ENCODE assay signal across 14 mouse cellular contexts in genomic region chr7:140967862-140968591, GRCm38 (mm10). TPM values are rescaled to one million over a fixed set of nuclear protein-coding genes. Genes with fewer than 3 reads are reported as not detected.
DNase-seq lines count a peak whose midpoint lies in the region; ATAC-seq and TF ChIP-seq lines count a peak whose summit lies in the region.
"Had no signal": no experiment of that assay in that cellular context is flagged by ENCODE, and none has a peak within 500 bp of the region (broad histone marks: within the 10 kb centered on the region; RNA-seq: fewer than 3 reads in every experiment).

No protein-coding gene starts in this region.

- H3K9me3 ChIP-seq in midbrain, embryonic 11.5 days (ENCODE audit: control insufficient read depth, low read length): no peaks in the 10 kb centered on the region
- no peaks in the 10 kb centered on the region for H3K9me3 ChIP-seq in midbrain, embryonic 13.5 days
- H3K9me3 ChIP-seq in intestine, postnatal 0 days (ENCODE audit: control insufficient read depth): no peaks in the 10 kb centered on the region
- no peaks in the 10 kb centered on the region for H3K9me3 ChIP-seq in stomach, embryonic 14.5 days (ENCODE audit: control insufficient read depth, low read depth, low read length)
- no peaks in the 10 kb centered on the region for H3K9me3 ChIP-seq in hindbrain, embryonic 13.5 days
- H3K9me3 ChIP-seq: midbrain, embryonic 12.5 days had no signal

- WGBS in midbrain, embryonic 11.5 days: 5% methylated on average over 14 of the region's 14 CpGs
- WGBS in midbrain, embryonic 13.5 days: 6% methylated on average over 14 of the region's 14 CpGs
- 21% methylated on average over 14 of the region's 14 CpGs for WGBS in intestine, postnatal 0 days
- WGBS in stomach, embryonic 14.5 days: 4% methylated on average over 14 of the region's 14 CpGs
- WGBS in hindbrain, embryonic 13.5 days: 7% methylated on average over 14 of the region's 14 CpGs

- H3K27ac ChIP-seq in midbrain, embryonic 11.5 days (ENCODE audit: low read depth, low read length): no peak overlapping the region
- no peak overlapping the region for H3K27ac ChIP-seq in midbrain, embryonic 13.5 days
- H3K27ac ChIP-seq in intestine, postnatal 0 days (ENCODE audit: low read depth, low read length): 0 out of 2 replicates have a peak overlapping the region, but pooled peaks have one; percentile 2
- H3K27ac ChIP-seq in stomach, embryonic 14.5 days (ENCODE audit: low read length): peak overlapping the region; percentile 84
- no peak overlapping the region for H3K27ac ChIP-seq in hindbrain, embryonic 13.5 days
- H3K27ac ChIP-seq: midbrain, embryonic 12.5 days had no signal

- peak; percentile 89 for DNase-seq in midbrain, embryonic 11.5 days (ENCODE audit: low spot score, missing footprints)
- DNase-seq in embryo, embryonic 11.5 days (ENCODE audit: low read depth, low spot score): peak; percentile 34
- DNase-seq in layer of hippocampus, adult 8-10 months (ENCODE audit: low spot score in 2 of 2): no peak
- DNase-seq: cerebellum, adult 18-20 months; gastrocnemius, postnatal 10 days; right cerebral cortex, adult 18-20 months had no signal

- H3K27me3 ChIP-seq in midbrain, embryonic 11.5 days (ENCODE audit: control insufficient read depth, insufficient read depth, low read length): no peaks in the 10 kb centered on the region
- H3K27me3 ChIP-seq in midbrain, embryonic 13.5 days: no peaks in the 10 kb centered on the region
- H3K27me3 ChIP-seq in intestine, postnatal 0 days (replicated peaks; ENCODE audit: control insufficient read depth, insufficient read depth, low read length): no peaks in the 10 kb centered on the region
- H3K27me3 ChIP-seq in stomach, embryonic 14.5 days (ENCODE audit: control insufficient read depth, insufficient read depth, low read length): no peaks in the 10 kb centered on the region
- peaks cover 21% of the 10 kb centered on the region for H3K27me3 ChIP-seq in hindbrain, embryonic 13.5 days

- peaks cover 3% of the 10 kb centered on the region; the same call in 1 of the 2 replicates for H3K4me1 ChIP-seq in midbrain, embryonic 11.5 days (ENCODE audit: control insufficient read depth, insufficient read depth, low read length)
- H3K4me1 ChIP-seq in midbrain, embryonic 13.5 days (replicated peaks): 0 out of 2 replicates have a peak, but pooled peaks cover 3% of the 10 kb centered on the region
- 0 out of 2 replicates have a peak, but pooled peaks cover 7% of the 10 kb centered on the region for H3K4me1 ChIP-seq in intestine, postnatal 0 days (replicated peaks; ENCODE audit: control insufficient read depth, insufficient read depth, low read length)
- H3K4me1 ChIP-seq in stomach, embryonic 14.5 days (ENCODE audit: control insufficient read depth, insufficient read depth, low read length): peaks cover 34% of the 10 kb centered on the region
- H3K4me1 ChIP-seq in hindbrain, embryonic 13.5 days (replicated peaks): no peaks in the 10 kb centered on the region

- no peak overlapping the region; the same call in 1 of the 2 replicates for H3K4me2 ChIP-seq in midbrain, embryonic 11.5 days
- H3K4me2 ChIP-seq in midbrain, embryonic 13.5 days (replicated peaks): no peak overlapping the region
- H3K4me2 ChIP-seq in intestine, postnatal 0 days (replicated peaks; ENCODE audit: low read depth): peak overlapping the region; percentile 42
- H3K4me2 ChIP-seq in stomach, embryonic 14.5 days (replicated peaks; ENCODE audit: low read depth, low read length): peak overlapping the region; percentile 57
- H3K4me2 ChIP-seq in hindbrain, embryonic 13.5 days: no peak overlapping the region
- H3K4me2 ChIP-seq: midbrain, embryonic 12.5 days had no signal

- no peak overlapping the region for H3K4me3 ChIP-seq in midbrain, embryonic 11.5 days (ENCODE audit: low read depth, low read length)
- H3K4me3 ChIP-seq in midbrain, embryonic 13.5 days (replicated peaks): no peak overlapping the region
- H3K4me3 ChIP-seq in intestine, postnatal 0 days (ENCODE audit: low read depth, low read length): peak overlapping the region; percentile 20; the same call in 1 of the 2 replicates
- H3K4me3 ChIP-seq in stomach, embryonic 14.5 days (ENCODE audit: low read depth, low read length): peak overlapping the region; percentile 26
- H3K4me3 ChIP-seq in hindbrain, embryonic 13.5 days: no peak overlapping the region
- H3K4me3 ChIP-seq: midbrain, embryonic 12.5 days had no signal

- TF ChIP-seq CTCF in intestine, postnatal 0 days (IDR thresholded peaks at IDR 0.05; ENCODE audit: low read depth): peak; percentile 27

- no peaks in the 10 kb centered on the region for H3K36me3 ChIP-seq in midbrain, embryonic 11.5 days (ENCODE audit: control insufficient read depth, insufficient read depth, low read length)
- no peaks in the 10 kb centered on the region for H3K36me3 ChIP-seq in midbrain, embryonic 13.5 days
- H3K36me3 ChIP-seq in intestine, postnatal 0 days (ENCODE audit: control insufficient read depth, insufficient read depth): no peaks in the 10 kb centered on the region
- H3K36me3 ChIP-seq in stomach, embryonic 14.5 days (ENCODE audit: control insufficient read depth, insufficient read depth, low read length): no peaks in the 10 kb centered on the region
- no peaks in the 10 kb centered on the region for H3K36me3 ChIP-seq in hindbrain, embryonic 13.5 days
- H3K36me3 ChIP-seq: midbrain, embryonic 12.5 days had no signal

- no peak for ATAC-seq in midbrain, embryonic 11.5 days (ENCODE audit: low FRiP score)
- ATAC-seq in midbrain, embryonic 13.5 days: no peak
- peak; percentile 41; the same call in 1 of the 2 replicates for ATAC-seq in intestine, postnatal 0 days
- ATAC-seq in stomach, embryonic 14.5 days (ENCODE audit: insufficient number of reproducible peaks, insufficient read depth, low FRiP score, low read depth): peak; percentile 66
- ATAC-seq in hindbrain, embryonic 13.5 days (ENCODE audit: low FRiP score): no peak
- no peak for ATAC-seq in erythroblast, adult 5-6 weeks (replicated peaks; ENCODE audit: low FRiP score, poor library complexity, severe bottlenecking)
- ATAC-seq: activated CD4-positive, CD25-positive, alpha-beta regulatory T cell, adult 4 months; inflammation-experienced regulatory T-cells, adult 6 months had no signal

- H3K9ac ChIP-seq in midbrain, embryonic 11.5 days (ENCODE audit: low read length): no peak overlapping the region
- H3K9ac ChIP-seq in midbrain, embryonic 13.5 days (replicated peaks): no peak overlapping the region
- H3K9ac ChIP-seq in intestine, postnatal 0 days (ENCODE audit: low read depth, low read length): no peak overlapping the region
- no peak overlapping the region; the same call in 1 of the 2 replicates for H3K9ac ChIP-seq in stomach, embryonic 14.5 days (replicated peaks; ENCODE audit: low read depth, low read length)
- no peak overlapping the region for H3K9ac ChIP-seq in hindbrain, embryonic 13.5 days
- H3K9ac ChIP-seq: midbrain, embryonic 12.5 days had no signal

RNA-seq across cellular contexts. Expression of gene Ifitm1, which starts 1.0 kb away (rescaled TPM):
- 8.0 and 9.5 TPM in 2 replicates for polyA plus RNA-seq in midbrain, embryonic 11.5 days (2014; fragmentation: Nextera tagmentation; extraction: Ambion mirVana)
- polyA plus RNA-seq in midbrain, embryonic 13.5 days (2015; fragmentation: Nextera tagmentation; extraction: Ambion mirVana): 10.2 and 10.3 TPM in 2 replicates
- polyA plus RNA-seq in intestine, postnatal 0 days (2015; fragmentation: Nextera tagmentation; extraction: Ambion mirVana): 122 and 133 TPM in 2 replicates
- 241 and 289 TPM in 2 replicates for polyA plus RNA-seq in stomach, embryonic 14.5 days (2014; fragmentation: Nextera tagmentation; extraction: Ambion mirVana)
- 13.4 and 13.6 TPM in 2 replicates for polyA plus RNA-seq in hindbrain, embryonic 13.5 days (2015; fragmentation: Nextera tagmentation; extraction: Ambion mirVana)
- 31.8 and 47.3 TPM in 2 replicates for total RNA-seq in erythroblast, adult 5-6 weeks (2015; ENCODE audit: low replicate concordance)
- total RNA-seq in erythroblast, adult 5-6 weeks (2017; ENCODE audit: low replicate concordance): 0.70 and 11.8 TPM in 2 replicates
- 1 to 10 TPM; 2.5 to 5.1 (median 2.7) TPM for total RNA-seq in layer of hippocampus, adult 8-10 months (2022)

RNA-seq across cellular contexts. Expression of gene Ifitm2, which starts 12.2 kb away (rescaled TPM):
- polyA plus RNA-seq in midbrain, embryonic 11.5 days (2014; fragmentation: Nextera tagmentation; extraction: Ambion mirVana): 198 and 207 TPM in 2 replicates
- 125 and 144 TPM in 2 replicates for polyA plus RNA-seq in midbrain, embryonic 13.5 days (2015; fragmentation: Nextera tagmentation; extraction: Ambion mirVana)
- 686 and 738 TPM in 2 replicates for polyA plus RNA-seq in intestine, postnatal 0 days (2015; fragmentation: Nextera tagmentation; extraction: Ambion mirVana)
- polyA plus RNA-seq in stomach, embryonic 14.5 days (2014; fragmentation: Nextera tagmentation; extraction: Ambion mirVana): 1,395 and 1,501 TPM in 2 replicates
- polyA plus RNA-seq in hindbrain, embryonic 13.5 days (2015; fragmentation: Nextera tagmentation; extraction: Ambion mirVana): 211 and 226 TPM in 2 replicates
- 133 and 151 TPM in 2 replicates for total RNA-seq in erythroblast, adult 5-6 weeks (2015; ENCODE audit: low replicate concordance)
- 41.4 and 47.4 TPM in 2 replicates for total RNA-seq in erythroblast, adult 5-6 weeks (2017; ENCODE audit: low replicate concordance)
- total RNA-seq in layer of hippocampus, adult 8-10 months (2022): 10 to 100 TPM; 13.8 to 19.4 (median 17.2) TPM

RNA-seq across cellular contexts. Expression of gene Gm45717, which starts 12.3 kb away (rescaled TPM):
- polyA plus RNA-seq in midbrain, embryonic 11.5 days (2014; fragmentation: Nextera tagmentation; extraction: Ambion mirVana): not detected in 2 replicates
- not detected in 2 replicates for polyA plus RNA-seq in midbrain, embryonic 13.5 days (2015; fragmentation: Nextera tagmentation; extraction: Ambion mirVana)
- polyA plus RNA-seq in intestine, postnatal 0 days (2015; fragmentation: Nextera tagmentation; extraction: Ambion mirVana): 0.38 TPM in 1 of 2 replicates, not detected in the other
- polyA plus RNA-seq in stomach, embryonic 14.5 days (2014; fragmentation: Nextera tagmentation; extraction: Ambion mirVana): not detected in 2 replicates
- not detected in 2 replicates for polyA plus RNA-seq in hindbrain, embryonic 13.5 days (2015; fragmentation: Nextera tagmentation; extraction: Ambion mirVana)
- total RNA-seq in erythroblast, adult 5-6 weeks (2015; ENCODE audit: low replicate concordance): not detected in 2 replicates
- not detected in 2 replicates for total RNA-seq in erythroblast, adult 5-6 weeks (2017; ENCODE audit: low replicate concordance)
- total RNA-seq in layer of hippocampus, adult 8-10 months (2022): not detected
- total RNA-seq: gastrocnemius, postnatal 10 days had no signal
- polyA plus RNA-seq: activated CD4-positive, CD25-positive, alpha-beta regulatory T cell, adult 4 months; inflammation-experienced regulatory T-cells, adult 6 months; midbrain, embryonic 12.5 days had no signal

RNA-seq across cellular contexts. Expression of gene Ifitm5, which starts 17.9 kb away (rescaled TPM):
- polyA plus RNA-seq in midbrain, embryonic 11.5 days (2014; fragmentation: Nextera tagmentation; extraction: Ambion mirVana): 0.20 TPM in 1 of 2 replicates, not detected in the other
- polyA plus RNA-seq in midbrain, embryonic 13.5 days (2015; fragmentation: Nextera tagmentation; extraction: Ambion mirVana): 0.22 and 0.27 TPM in 2 replicates
- 0.34 and 0.75 TPM in 2 replicates for polyA plus RNA-seq in intestine, postnatal 0 days (2015; fragmentation: Nextera tagmentation; extraction: Ambion mirVana)
- 2.0 and 2.6 TPM in 2 replicates for polyA plus RNA-seq in stomach, embryonic 14.5 days (2014; fragmentation: Nextera tagmentation; extraction: Ambion mirVana)
- 0.36 and 1.7 TPM in 2 replicates for polyA plus RNA-seq in hindbrain, embryonic 13.5 days (2015; fragmentation: Nextera tagmentation; extraction: Ambion mirVana)
- total RNA-seq in erythroblast, adult 5-6 weeks (2015; ENCODE audit: low replicate concordance): not detected in 2 replicates
- 1.5 TPM in 1 of 2 replicates, not detected in the other for total RNA-seq in erythroblast, adult 5-6 weeks (2017; ENCODE audit: low replicate concordance)
- not detected for total RNA-seq in layer of hippocampus, adult 8-10 months (2022)
- polyA plus RNA-seq: activated CD4-positive, CD25-positive, alpha-beta regulatory T cell, adult 4 months had no signal

RNA-seq across cellular contexts. Expression of gene Pgghg, which starts 26.8 kb away (rescaled TPM):
- 10.2 and 12.5 TPM in 2 replicates for polyA plus RNA-seq in midbrain, embryonic 11.5 days (2014; fragmentation: Nextera tagmentation; extraction: Ambion mirVana)
- polyA plus RNA-seq in midbrain, embryonic 13.5 days (2015; fragmentation: Nextera tagmentation; extraction: Ambion mirVana): 8.4 and 8.7 TPM in 2 replicates
- 18.9 and 19.4 TPM in 2 replicates for polyA plus RNA-seq in intestine, postnatal 0 days (2015; fragmentation: Nextera tagmentation; extraction: Ambion mirVana)
- polyA plus RNA-seq in stomach, embryonic 14.5 days (2014; fragmentation: Nextera tagmentation; extraction: Ambion mirVana): 28.7 and 31.0 TPM in 2 replicates
- polyA plus RNA-seq in hindbrain, embryonic 13.5 days (2015; fragmentation: Nextera tagmentation; extraction: Ambion mirVana): 8.8 and 10.4 TPM in 2 replicates
- total RNA-seq in erythroblast, adult 5-6 weeks (2015; ENCODE audit: low replicate concordance): 0.38 and 3.8 TPM in 2 replicates
- 1.5 and 3.3 TPM in 2 replicates for total RNA-seq in erythroblast, adult 5-6 weeks (2017; ENCODE audit: low replicate concordance)
- 1 to 10 TPM; 3.6 to 6.3 (median 4.9) TPM for total RNA-seq in layer of hippocampus, adult 8-10 months (2022)

Comparison
In these comparisons a context has a peak if more than half of its experiments do, and no peak if none do; other contexts are left out.
1. ATAC-seq: peak in intestine, postnatal 0 days (single experiment) and stomach, embryonic 14.5 days (single experiment); none in midbrain, embryonic 11.5 days (single experiment), midbrain, embryonic 13.5 days (single experiment), hindbrain, embryonic 13.5 days (single experiment) and erythroblast, adult 5-6 weeks (single experiment).
2. DNase-seq: peak in midbrain, embryonic 11.5 days (single experiment) and embryo, embryonic 11.5 days (single experiment); none in layer of hippocampus, adult 8-10 months (0 of 2).
3. H3K27ac ChIP-seq: peak in intestine, postnatal 0 days (single experiment) and stomach, embryonic 14.5 days (single experiment); none in midbrain, embryonic 11.5 days (single experiment), midbrain, embryonic 13.5 days (single experiment) and hindbrain, embryonic 13.5 days (single experiment).
4. H3K4me2 ChIP-seq: peak in intestine, postnatal 0 days (single experiment) and stomach, embryonic 14.5 days (single experiment); none in midbrain, embryonic 11.5 days (single experiment), midbrain, embryonic 13.5 days (single experiment) and hindbrain, embryonic 13.5 days (single experiment).
5. H3K4me3 ChIP-seq: peak in intestine, postnatal 0 days (single experiment) and stomach, embryonic 14.5 days (single experiment); none in midbrain, embryonic 11.5 days (single experiment), midbrain, embryonic 13.5 days (single experiment) and hindbrain, embryonic 13.5 days (single experiment).